Mouse (Mus musculus) right cerebral cortex, postnatal 10 days (tissue): Measurements from ENCODE around the gene Nt5e.

Experiments
- DNase-seq, 2 experiments: peaks; one replicate each; pipeline ENCODE4 v3.0.0; 2021; ENCODE audit warnings: low spot score in 2 of 2

Nt5e gene

GRCm38 (mm10) chr9:88346857-88347256 is 19.9 kb downstream of the Nt5e start:
- no peak for DNase-seq

- DNase-seq: no peak
Observed at GRCm38 (mm10) chr9:88348623-88349022, 21.6 kb downstream of the Nt5e start.

DNA sequence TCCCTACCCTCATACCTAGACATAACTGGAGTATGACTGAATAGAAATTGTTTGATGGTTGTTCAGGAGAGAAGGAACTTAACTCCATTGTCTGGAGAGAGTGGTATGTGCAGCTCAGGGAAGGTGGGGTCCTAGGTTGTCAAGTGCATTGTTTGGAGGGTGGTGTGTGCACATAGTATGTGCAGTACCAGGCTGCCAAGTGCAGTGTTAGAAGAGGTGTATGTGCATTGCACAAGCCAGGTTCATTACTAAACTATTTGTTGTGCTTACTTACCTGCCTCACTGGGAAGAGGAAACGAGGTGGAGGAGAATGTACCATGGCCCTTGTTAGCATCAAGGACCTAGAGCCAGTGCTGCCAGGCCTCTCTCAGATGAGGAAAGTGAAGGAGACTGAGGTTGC is 23.3 kb downstream of the Nt5e start:
- no peak for DNase-seq

DNA sequence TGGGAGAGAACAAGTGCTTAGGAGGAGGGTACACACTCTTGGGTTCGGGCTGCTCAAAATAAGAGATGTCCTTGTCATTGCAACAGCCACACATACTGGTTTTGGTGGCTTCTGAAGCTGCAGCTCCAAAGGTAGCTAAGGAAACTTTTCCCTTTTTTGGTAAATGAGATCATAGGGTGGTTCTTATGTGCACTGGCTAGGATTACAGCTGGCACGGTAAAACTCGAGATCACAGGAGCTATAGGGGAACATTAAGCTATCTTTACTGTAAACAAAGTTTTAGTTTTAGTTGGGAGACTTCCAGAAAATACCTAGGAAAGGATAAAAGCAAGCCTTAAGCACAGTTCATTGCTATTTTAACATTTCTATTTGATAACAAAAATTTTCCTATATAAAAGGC is 24.2 kb downstream of the Nt5e start:
- DNase-seq: no peak

DNA sequence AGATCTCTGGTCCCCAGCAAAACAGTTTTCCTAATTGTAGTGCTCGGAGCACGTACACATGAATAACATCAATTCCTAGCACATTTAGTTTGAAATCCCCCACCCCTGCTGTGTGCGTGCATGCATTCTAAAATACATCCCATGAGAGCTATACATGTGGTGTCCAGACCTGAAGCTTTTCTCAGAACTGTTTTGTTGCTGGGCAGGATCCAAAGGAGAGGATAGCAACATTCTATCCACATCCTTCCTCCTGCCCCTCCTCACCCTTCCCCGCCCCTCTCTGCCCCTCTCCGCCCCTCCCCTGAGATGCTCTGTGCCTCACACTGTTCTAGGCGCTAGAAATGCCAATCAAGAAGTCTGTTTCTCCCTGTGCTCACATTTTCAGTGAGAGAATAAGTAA is 25.7 kb downstream of the Nt5e start:
- DNase-seq: no peak

DNA sequence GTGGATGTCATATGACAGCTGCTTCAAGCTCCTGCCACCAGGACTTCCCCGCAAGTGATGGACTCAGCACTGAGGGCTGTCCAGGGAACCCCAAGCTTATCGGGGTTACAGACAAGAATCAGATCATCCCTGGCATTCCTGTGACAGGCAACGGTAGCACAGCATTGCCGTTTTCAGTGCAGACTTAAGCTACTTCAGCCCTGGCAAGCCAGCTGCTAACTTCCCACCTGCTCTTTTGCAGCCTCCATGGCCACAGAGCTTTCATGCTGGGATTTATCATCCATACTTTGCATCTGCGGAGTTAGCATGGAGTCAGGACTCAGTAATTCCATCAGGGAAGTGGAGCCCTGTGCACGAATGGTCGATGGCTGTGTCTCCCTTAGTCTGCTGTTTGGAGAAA is 26.5 kb downstream of the Nt5e start:
- DNase-seq: no peak

GRCm38 (mm10) chr9:88357173-88357572 is 30.2 kb downstream of the Nt5e start:
- DNase-seq: no peak

- DNase-seq: no peak
Observed at GRCm38 (mm10) chr9:88359140-88359539, 32.1 kb downstream of the Nt5e start.

DNA sequence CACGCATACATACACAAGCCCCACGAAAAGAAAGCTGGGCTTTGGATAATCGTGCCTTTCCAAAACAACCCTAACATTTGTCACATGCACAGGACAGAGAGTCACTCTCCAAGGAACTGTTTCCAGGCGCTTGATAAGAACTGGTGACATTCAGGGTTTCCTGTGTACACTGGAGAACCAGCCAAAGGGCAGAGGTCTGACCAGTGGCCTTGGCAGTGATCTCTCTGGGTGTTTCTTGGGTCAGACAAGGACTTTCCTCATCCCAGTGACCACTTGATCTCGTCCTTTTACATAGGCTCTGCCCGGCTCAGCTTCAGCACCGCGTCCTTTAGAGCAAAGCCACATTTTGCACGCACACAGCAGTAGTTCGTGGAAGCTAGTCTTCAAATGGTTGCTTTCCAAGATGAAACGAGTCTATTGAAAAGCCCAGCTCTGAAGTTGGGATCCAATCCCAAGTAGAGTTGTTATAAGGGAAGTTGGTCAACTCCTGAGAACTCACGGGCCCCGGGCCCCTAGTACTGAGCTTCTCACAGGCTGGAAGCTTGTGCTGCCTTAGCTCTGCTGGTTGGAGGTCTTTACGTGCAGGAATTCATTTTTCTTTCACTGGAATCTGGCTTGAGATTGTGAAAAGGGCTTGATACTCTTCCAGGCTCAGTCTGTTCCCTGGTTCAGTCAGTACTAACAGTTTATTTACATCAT is 34.4 kb downstream of the Nt5e start:
- DNase-seq: no peak

- no peak for DNase-seq
Observed at GRCm38 (mm10) chr9:88362055-88362850, 35.3 kb downstream of the Nt5e start.

- DNase-seq: no peak
Observed at GRCm38 (mm10) chr9:88363102-88363501, 36.1 kb downstream of the Nt5e start.

DNA sequence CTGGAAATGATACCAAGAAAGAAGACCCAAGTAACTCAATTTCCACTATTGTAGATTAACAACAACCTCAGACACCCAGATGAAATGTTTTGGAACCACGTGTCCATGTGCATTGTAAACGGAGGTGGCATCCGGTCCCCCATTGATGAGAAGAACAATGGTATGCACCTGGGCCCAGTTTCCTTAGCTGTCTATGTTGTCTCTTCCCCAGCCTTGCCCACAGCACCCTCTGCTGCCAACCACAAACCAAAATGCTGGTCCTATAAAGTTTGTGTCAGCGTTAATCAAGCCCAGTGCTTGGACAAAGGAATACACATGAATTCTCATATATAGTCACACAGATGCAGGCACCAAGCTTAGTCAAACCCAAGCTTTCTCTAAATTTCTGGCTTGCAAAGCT is 39.3 kb downstream of the Nt5e start:
- no peak for DNase-seq

DNA sequence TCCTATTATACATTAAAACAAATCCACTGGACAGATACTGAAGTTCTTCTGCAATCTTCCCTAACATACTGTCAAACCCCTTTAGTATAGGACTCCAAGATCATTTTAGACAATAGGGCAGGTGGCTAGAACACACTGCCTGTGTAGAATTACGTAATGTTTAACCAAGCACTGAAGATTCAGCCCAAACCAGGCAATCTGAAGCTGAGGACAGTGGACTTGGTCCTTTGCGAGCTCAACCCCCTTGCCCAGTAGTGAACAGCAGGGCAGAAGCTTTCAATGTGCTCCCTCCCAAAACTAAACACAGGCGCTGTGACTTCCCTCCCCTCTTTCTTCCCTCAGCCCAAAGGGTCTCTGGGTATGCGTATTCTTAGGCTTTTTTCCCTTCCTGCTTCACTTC is 39.8 kb downstream of the Nt5e start:
- DNase-seq: no peak

GRCm38 (mm10) chr9:88367322-88367721 is 40.3 kb downstream of the Nt5e start:
- no peak for DNase-seq

DNA sequence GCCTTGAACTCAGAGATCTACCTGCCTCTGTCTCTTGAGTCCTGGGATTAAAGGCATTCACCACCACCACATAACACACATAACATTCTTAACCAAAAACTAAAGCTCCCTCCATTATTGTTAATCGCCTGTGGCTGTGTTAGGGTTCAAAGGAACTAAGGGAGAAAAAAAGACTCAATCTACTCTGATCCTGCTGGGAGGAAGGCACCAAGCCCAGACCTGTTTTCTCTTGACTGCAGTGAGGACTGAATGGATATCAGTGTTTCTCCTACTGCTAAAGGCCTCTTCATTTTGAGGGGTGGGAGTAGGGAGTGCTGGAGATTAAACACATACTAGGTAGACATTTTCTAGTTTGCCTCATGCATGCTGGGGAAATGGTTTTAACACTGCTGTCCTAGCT is 40.8 kb downstream of the Nt5e start:
- DNase-seq: no peak

DNA sequence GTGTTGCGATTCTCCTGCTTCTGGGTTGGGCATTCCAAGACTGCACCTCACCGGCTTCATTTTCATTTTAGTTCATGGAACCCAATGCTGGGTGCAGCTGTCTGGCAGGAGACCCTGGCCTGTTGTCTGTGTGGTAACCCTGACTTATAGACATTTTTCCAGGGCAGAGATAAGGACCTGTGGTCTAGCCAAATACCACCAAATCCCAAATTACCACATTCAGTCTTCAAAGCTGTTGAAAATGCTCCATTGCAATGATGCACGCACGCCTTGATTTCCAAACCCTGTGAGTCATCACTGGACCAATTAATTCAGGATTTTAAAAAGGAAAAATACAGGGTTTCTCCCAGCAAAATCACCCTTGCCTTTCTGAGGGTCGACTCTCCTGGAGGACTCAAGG is 41.5 kb downstream of the Nt5e start:
- no peak for DNase-seq

- peak in 1 of 2 experiments; percentile 44 for DNase-seq
Observed at GRCm38 (mm10) chr9:88369666-88370065, 42.7 kb downstream of the Nt5e start.

DNA sequence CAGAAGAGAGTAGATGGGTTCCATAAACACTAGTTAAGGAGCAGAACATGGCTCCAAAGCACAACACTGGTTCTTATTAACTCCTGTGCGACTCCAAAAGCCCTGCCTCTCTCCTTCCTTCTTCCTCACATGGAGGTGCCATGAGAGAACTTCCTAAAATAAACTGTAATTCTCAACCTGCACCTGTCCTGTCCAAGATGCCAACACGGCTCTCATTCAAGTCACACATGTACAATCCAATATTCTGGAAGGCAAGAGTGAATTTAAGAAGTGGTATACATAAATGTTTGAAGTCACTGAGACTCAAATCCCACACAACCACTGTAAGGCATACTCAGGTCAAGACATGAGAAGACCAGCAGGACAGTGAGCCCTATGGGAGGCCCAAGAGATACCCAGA is 44.2 kb downstream of the Nt5e start:
- DNase-seq: no peak

- DNase-seq: no peak
Observed at GRCm38 (mm10) chr9:88373001-88373400, 46.0 kb downstream of the Nt5e start.

DNA sequence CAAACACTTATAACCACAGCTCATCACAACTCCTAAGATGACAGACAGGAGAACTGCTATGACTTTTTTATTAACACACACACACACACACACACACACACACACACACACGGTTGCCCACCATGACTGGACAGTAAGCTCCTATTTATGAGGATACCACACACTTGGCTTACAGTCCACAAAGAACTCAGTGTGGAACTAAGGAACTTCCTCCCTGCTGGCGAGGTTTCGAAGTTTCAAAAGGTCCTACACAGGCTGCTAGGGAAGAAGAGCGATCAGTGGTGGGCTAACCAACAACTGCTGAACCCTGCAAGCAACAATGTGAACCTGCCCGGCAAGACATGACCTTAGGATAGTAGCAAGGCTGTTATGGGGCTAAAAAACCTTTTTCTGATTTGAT is 50.5 kb downstream of the Nt5e start:
- DNase-seq: no peak

DNA sequence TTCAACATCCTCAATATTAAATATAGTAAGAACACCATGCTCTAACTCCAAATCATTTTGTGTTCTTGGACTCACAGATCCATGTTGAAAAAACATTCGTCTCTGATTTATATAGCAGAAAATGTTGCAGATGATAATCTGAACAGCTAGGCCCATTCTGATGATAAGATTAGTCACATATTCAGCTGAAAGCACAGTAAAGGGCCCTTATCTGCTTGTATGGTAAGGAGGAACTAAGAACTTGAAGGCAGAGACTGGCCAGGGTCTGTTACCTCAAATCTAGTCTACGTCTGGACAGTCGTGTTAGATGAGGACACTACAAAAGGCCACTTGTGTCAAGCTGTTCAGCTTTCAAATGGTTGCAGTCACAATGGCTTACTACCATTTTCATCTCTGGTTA is 52.1 kb downstream of the Nt5e start:
- DNase-seq: no peak

GRCm38 (mm10) chr9:88380076-88380475 is 53.1 kb downstream of the Nt5e start:
- DNase-seq: no peak

DNA sequence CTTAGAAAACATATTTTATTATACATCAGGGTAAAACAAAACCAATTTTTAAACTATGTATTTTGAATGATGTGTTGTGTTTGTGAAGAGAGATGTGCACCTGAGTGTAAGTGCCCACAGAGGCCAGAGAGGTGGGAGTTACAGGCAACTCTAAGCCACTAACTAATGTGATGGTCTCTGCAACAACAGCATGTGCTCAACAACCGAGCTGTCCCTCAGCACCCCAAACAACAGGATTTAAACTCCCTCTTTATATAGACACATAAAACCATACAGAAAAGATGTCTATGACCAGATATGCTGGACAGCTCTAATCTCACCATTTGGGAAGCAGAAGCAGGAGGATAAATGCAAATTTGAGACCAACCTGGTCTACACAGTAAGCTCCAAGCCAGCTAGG is 53.5 kb downstream of the Nt5e start:
- no peak for DNase-seq

- DNase-seq: no peak
Observed at GRCm38 (mm10) chr9:88388826-88389225, 61.8 kb downstream of the Nt5e start.
